ENCODE assay signal across 8 mouse cellular contexts in genomic region chr10:75643741-75644343, GRCm38 (mm10). TPM values are rescaled to one million over a fixed set of nuclear protein-coding genes. Genes with fewer than 3 reads are reported as not detected.
DNase-seq lines count a peak whose midpoint lies in the region; ATAC-seq lines count a peak whose summit lies in the region.

Susd2 (minus strand) TSS chr10:75644008.

- DNase-seq in right cerebral cortex, postnatal 14 days, result peak; percentile 20
- no peak for DNase-seq in right cerebral cortex, postnatal 25 days
- DNase-seq in cerebellum, postnatal 14 days, result peak; percentile 72 to 89
- DNase-seq in kidney, postnatal 10 days, result peak; percentile 86
- peak; percentile 82 for DNase-seq in lung, postnatal 36 days
- peak; percentile 48 to 57 for DNase-seq in spleen, postnatal 36 days (ENCODE audit: low spot score in 2 of 2)

- no peaks in the 10 kb centered on the region for H3K27me3 ChIP-seq in heart, embryonic 14.5 days (ENCODE audit: control insufficient read depth, insufficient read depth, low read length)

- peaks cover 29% of the 10 kb centered on the region for H3K36me3 ChIP-seq in heart, embryonic 14.5 days (ENCODE audit: control insufficient read depth, insufficient read depth, low read length)

- H3K4me2 ChIP-seq in heart, embryonic 14.5 days (ENCODE audit: low read length), result peak within 1 kb of the TSS; percentile 45

- peak within 1 kb of the TSS in 1 of 2 experiments; percentile 45; a peak in 2 of 4 replicates for H3K27ac ChIP-seq in heart, embryonic 14.5 days (replicated peaks in 1 of 2; ENCODE audit: control insufficient read depth in 1 of 2, insufficient read depth in 1 of 2, low read depth in 2 of 2, low read length in 2 of 2)

- H3K4me1 ChIP-seq in heart, embryonic 14.5 days (ENCODE audit: control insufficient read depth in 2 of 2, insufficient read depth in 2 of 2, low read length in 2 of 2), result peaks cover 23 to 32% of the 10 kb centered on the region in 2 experiments

- H3K4me3 ChIP-seq in heart, embryonic 14.5 days (ENCODE audit: control insufficient read depth in 1 of 2, insufficient read depth in 1 of 2, low read depth in 1 of 2, low read length in 2 of 2), result no peak within 1 kb of the TSS

- no peaks in the 10 kb centered on the region for H3K9me3 ChIP-seq in heart, embryonic 14.5 days (ENCODE audit: control insufficient read depth, low read length)

- H3K9ac ChIP-seq in heart, embryonic 14.5 days (ENCODE audit: low read length), result peak within 1 kb of the TSS; percentile 49

- 5% methylated on average over 11 of the region's 11 CpGs for WGBS in heart, embryonic 14.5 days

- 0 out of 2 replicates have a peak, but pooled peaks have one; percentile 24 for ATAC-seq in heart, embryonic 14.5 days (ENCODE audit: insufficient number of reproducible peaks, insufficient read depth, low FRiP score, low read depth)
- ATAC-seq in megakaryocyte, adult 5-6 weeks (ENCODE audit: poor library complexity, severe bottlenecking), result no peak

RNA-seq across cellular contexts. Expression of gene Susd2, which starts in this region (rescaled TPM):
- polyA plus RNA-seq in heart, embryonic 14.5 days (2014; fragmentation: Nextera tagmentation; extraction: Ambion mirVana), result 11.7 and 13.3 TPM in 2 replicates
- 0.16 and 0.48 TPM in 2 replicates for total RNA-seq in megakaryocyte, adult 5-6 weeks (2015)
- 0.33 and 0.49 TPM in 2 replicates for total RNA-seq in megakaryocyte, adult 5-6 weeks (2017)
